Mouse (Mus musculus) thymus, adult 2 months (tissue): ENCODE data around the gene Traf6.

ENCODE experiments used
- CTCF ChIP-seq: fragments of 200-500 bp; IDR thresholded peaks from 2 replicates; pipeline ENCODE4 v1.5.1; 2012; ENCODE audit warnings: mild to moderate bottlenecking, control low read depth, low read length, moderate library complexity, borderline replicate concordance; ENCODE audit not compliant: control insufficient read depth, poor library complexity, insufficient read depth; ENCODE audit errors: extremely low read depth
- POLR2A ChIP-seq: fragments of 200-500 bp; IDR thresholded peaks from 2 replicates; pipeline ENCODE4 v1.6.1; 2012; ENCODE audit warnings: mild to moderate bottlenecking, low read length, control low read depth, moderate library complexity; ENCODE audit not compliant: control insufficient read depth, poor library complexity, insufficient read depth; ENCODE audit errors: extremely low read depth

DNA sequence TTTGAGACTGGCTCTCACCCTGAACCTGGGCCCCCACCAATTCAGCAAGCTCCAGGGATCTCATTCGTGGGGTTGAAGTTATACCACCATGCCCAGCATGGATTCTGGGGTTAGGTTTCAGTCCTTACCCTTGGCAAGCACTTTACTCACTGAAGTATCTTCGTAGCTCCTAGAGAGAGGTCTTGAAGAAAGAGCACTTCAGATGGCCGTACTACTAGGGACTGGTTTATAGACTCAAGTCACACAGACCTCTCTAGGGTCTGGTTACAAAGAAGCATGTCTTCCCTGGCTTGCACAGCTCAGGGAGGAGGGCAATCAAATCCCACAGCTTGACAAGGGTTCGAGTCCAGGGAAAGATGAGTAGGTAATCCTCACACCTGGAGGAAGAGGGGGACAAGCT, 43.6 kb downstream of the Traf6 start:
- TF ChIP-seq CTCF (no peak), POLR2A (no peak)
